Mouse (Mus musculus) ES-Bruce4 (cell line): ENCODE data around the gene Ift27. TPM values are rescaled to one million over a fixed set of nuclear protein-coding genes. Genes with fewer than 3 reads are reported as not detected.

Experiments
- H3K27ac ChIP-seq: 2 replicates; pipeline ENCODE4 v1.5.1; 2012; ENCODE audit warnings: low read length, inconsistent platforms; ENCODE audit not compliant: insufficient read depth
- H3K27me3 ChIP-seq: 2 replicates; pipeline ENCODE4 v1.6.1; 2012; ENCODE audit warnings: mild to moderate bottlenecking, low read length, inconsistent platforms; ENCODE audit not compliant: control insufficient read depth, poor library complexity, insufficient read depth, severe bottlenecking
- H3K36me3 ChIP-seq: 2 replicates; pipeline ENCODE4 v1.6.1; 2012; ENCODE audit warnings: inconsistent platforms, mild to moderate bottlenecking, low read length, moderate library complexity; ENCODE audit not compliant: control insufficient read depth, poor library complexity, insufficient read depth, severe bottlenecking
- H3K4me1 ChIP-seq: one replicate; pipeline ENCODE4 v1.8.1; 2011; ENCODE audit warnings: low read length; ENCODE audit not compliant: control insufficient read depth, insufficient read depth
- H3K4me3 ChIP-seq: 2 replicates; pipeline ENCODE4 v1.5.1; 2011; ENCODE audit warnings: low read depth, mild to moderate bottlenecking, low read length
- H3K9ac ChIP-seq: 2 replicates; pipeline ENCODE4 v1.6.1; 2012; ENCODE audit warnings: low read depth, mild to moderate bottlenecking, inconsistent platforms; ENCODE audit not compliant: poor library complexity, severe bottlenecking
- H3K9me3 ChIP-seq: replicated peaks from 2 replicates; pipeline ENCODE4 v1.6.1; 2012; ENCODE audit warnings: mild to moderate bottlenecking, low read length, inconsistent platforms; ENCODE audit not compliant: control insufficient read depth, poor library complexity, insufficient read depth, severe bottlenecking
- CTCF ChIP-seq: IDR thresholded peaks from one replicate; pipeline ENCODE4 v1.8.1; 2011; ENCODE audit warnings: low read depth, low read length
- EP300 ChIP-seq: IDR thresholded peaks from 2 replicates; pipeline ENCODE4 v1.6.1; 2011; ENCODE audit warnings: low read depth, low read length; ENCODE audit not compliant: insufficient read depth
- POLR2A ChIP-seq: IDR thresholded peaks from one replicate; pipeline ENCODE4 v1.8.1; 2011; ENCODE audit warnings: low read length; ENCODE audit not compliant: insufficient read depth
- polyA plus RNA-seq: library from polyadenylated mRNA; stranded (reverse); fragments of >200 nt; gene quantifications from 2 replicates; pipeline ENCODE4 v1.2.4, GENCODE M21; 2011; ENCODE audit warnings: low read depth; ENCODE audit not compliant: missing spikeins, insufficient read depth, insufficient read length

The Ift27 gene
- polyA plus RNA-seq, 1 experiment, result 19.8 TPM

- Histone ChIP-seq H3K4me1 (no peaks in the 10 kb centered on the region), H3K36me3 (no peaks in the 10 kb centered on the region), H3K27me3 (no peaks in the 10 kb centered on the region), H3K27ac (no peak overlapping the region), H3K9ac (no peak overlapping the region), H3K9me3 (no peaks in the 10 kb centered on the region), H3K4me3 (no peak overlapping the region)
- TF ChIP-seq CTCF, result no peak
- no peak for TF ChIP-seq POLR2A
- TF ChIP-seq EP300, result no peak
Observed at GRCm38 (mm10) chr15:78185609-78186008, 11.7 kb upstream of the Ift27 start.

DNA sequence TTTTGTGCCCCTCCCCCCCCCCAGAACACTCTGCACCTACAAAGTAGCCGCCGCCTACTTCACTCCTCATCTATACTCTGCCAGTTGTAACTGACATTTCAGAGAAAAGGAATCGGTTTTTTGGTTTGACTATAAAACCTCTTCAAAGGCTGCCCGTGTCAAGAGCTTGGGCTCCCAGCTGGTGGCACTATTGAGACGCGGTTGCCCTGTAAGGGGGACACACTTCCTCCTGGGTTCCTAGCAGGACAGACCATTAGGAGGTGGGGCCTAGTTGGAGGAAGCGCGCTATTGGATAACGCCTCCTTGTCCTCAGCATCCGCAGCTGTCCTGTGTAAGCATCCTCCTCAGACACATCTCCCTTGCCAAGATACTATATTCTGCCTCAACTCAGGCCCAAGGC is 10.9 kb upstream of the Ift27 start:
- Histone ChIP-seq H3K36me3 (no peaks in the 10 kb centered on the region), H3K9ac (no peak overlapping the region), H3K27me3 (no peaks in the 10 kb centered on the region), H3K4me3 (no peak overlapping the region), H3K9me3 (no peaks in the 10 kb centered on the region), H3K27ac (no peak overlapping the region), H3K4me1 (no peaks in the 10 kb centered on the region)
- TF ChIP-seq POLR2A (no peak), EP300 (no peak), CTCF (peak; percentile 52)

GRCm38 (mm10) chr15:78181701-78182405 is 7.9 kb upstream of the Ift27 start:
- no peaks in the 10 kb centered on the region for H3K4me1 ChIP-seq

GRCm38 (mm10) chr15:78179775-78180174 is 5.9 kb upstream of the Ift27 start:
- no peak overlapping the region for H3K9ac ChIP-seq
- no peak overlapping the region for H3K4me3 ChIP-seq
- no peak overlapping the region for H3K27ac ChIP-seq
- no peaks in the 10 kb centered on the region for H3K4me1 ChIP-seq
- no peaks in the 10 kb centered on the region for H3K27me3 ChIP-seq
- no peak for TF ChIP-seq POLR2A
- TF ChIP-seq CTCF, result no peak
- no peak for TF ChIP-seq EP300
- H3K36me3 ChIP-seq, result no peaks in the 10 kb centered on the region
- H3K9me3 ChIP-seq, result no peaks in the 10 kb centered on the region

More at GRCm38 (mm10) chr15:78181701-78182405, 7.9 kb upstream of the Ift27 start:
- no peak overlapping the region for H3K27ac ChIP-seq
- H3K9me3 ChIP-seq, result no peaks in the 10 kb centered on the region
- H3K9ac ChIP-seq, result no peak overlapping the region
- no peaks in the 10 kb centered on the region for H3K27me3 ChIP-seq
- no peak overlapping the region for H3K4me3 ChIP-seq
- TF ChIP-seq POLR2A (no peak), CTCF (no peak), EP300 (no peak)
- H3K36me3 ChIP-seq, result no peaks in the 10 kb centered on the region

- no peaks in the 10 kb centered on the region for H3K4me1 ChIP-seq
- no peaks in the 10 kb centered on the region for H3K36me3 ChIP-seq
- no peak overlapping the region for H3K9ac ChIP-seq
- no peaks in the 10 kb centered on the region for H3K27me3 ChIP-seq
- TF ChIP-seq CTCF (peak; percentile 96), EP300 (no peak), POLR2A (no peak)
- H3K9me3 ChIP-seq, result no peaks in the 10 kb centered on the region
- no peak overlapping the region for H3K4me3 ChIP-seq
- H3K27ac ChIP-seq, result no peak overlapping the region
Observed at GRCm38 (mm10) chr15:78178397-78178796, 4.5 kb upstream of the Ift27 start.

GRCm38 (mm10) chr15:78177257-78177656 is 3.4 kb upstream of the Ift27 start:
- no peak for TF ChIP-seq EP300
- TF ChIP-seq CTCF, result no peak
- TF ChIP-seq POLR2A, result no peak
- no peak overlapping the region for H3K4me3 ChIP-seq
- no peaks in the 10 kb centered on the region for H3K4me1 ChIP-seq
- H3K27ac ChIP-seq, result no peak overlapping the region
- no peaks in the 10 kb centered on the region for H3K9me3 ChIP-seq
- no peak overlapping the region for H3K9ac ChIP-seq
- H3K27me3 ChIP-seq, result no peaks in the 10 kb centered on the region
- H3K36me3 ChIP-seq, result no peaks in the 10 kb centered on the region
